Mouse (Mus musculus): Measurements from ENCODE around the gene Car5a. TPM values are rescaled to one million over a fixed set of nuclear protein-coding genes. Genes with fewer than 3 reads are reported as not detected.

The Car5a gene
- total and polyA plus RNA-seq, 2 experiments from 2014 or later: 0.52 TPM; not detected in 1

GRCm38 (mm10) chr8:121947047-121947752 lies 2.5 kb upstream of the Car5a start:
- Histone ChIP-seq H3K4me2 (ENCODE audit: low read depth) (peak overlapping the region; percentile 65), H3K27ac (ENCODE audit: low read depth, low read length) (0 out of 2 replicates have a peak overlapping the region, but pooled peaks have one; percentile 62), H3K4me1 (ENCODE audit: insufficient read depth) (peaks cover 12% of the 10 kb centered on the region), H3K9me3 (ENCODE audit: low read length) (no peaks in the 10 kb centered on the region), H3K27me3 (ENCODE audit: insufficient read depth, low read length) (no peaks in the 10 kb centered on the region), H3K9ac (peak overlapping the region; percentile 49; the same call in 1 of the 2 replicates), H3K36me3 (ENCODE audit: insufficient read depth) (no peaks in the 10 kb centered on the region), H3K4me3 (ENCODE audit: low read depth, low read length) (peak overlapping the region; percentile 34; the same call in 1 of the 2 replicates)
- no peak for DNase-seq
- no peak for ATAC-seq
- WGBS: 23% methylated on average over 19 of the region's 19 CpGs
- TF ChIP-seq CTCF (IDR thresholded peaks at IDR 0.05; ENCODE audit: low read depth): no peak

- DNase-seq: no peak
- Histone ChIP-seq H3K4me1 (ENCODE audit: insufficient read depth) (peaks cover 5% of the 10 kb centered on the region; the same call in 1 of the 2 replicates), H3K36me3 (ENCODE audit: insufficient read depth) (no peaks in the 10 kb centered on the region), H3K27ac (ENCODE audit: low read depth, low read length) (no peak overlapping the region), H3K9ac (no peak overlapping the region), H3K4me3 (ENCODE audit: low read depth, low read length) (no peak overlapping the region), H3K4me2 (ENCODE audit: low read depth) (no peak overlapping the region), H3K27me3 (ENCODE audit: insufficient read depth, low read length) (no peaks in the 10 kb centered on the region), H3K9me3 (ENCODE audit: low read length) (no peaks in the 10 kb centered on the region)
- TF ChIP-seq CTCF (IDR thresholded peaks at IDR 0.05; ENCODE audit: low read depth): no peak
- no peak for ATAC-seq
- 83% methylated on average over 7 of the region's 7 CpGs for WGBS
Observed at GRCm38 (mm10) chr8:121946351-121946750, 1.6 kb upstream of the Car5a start.

- no peaks in the 10 kb centered on the region for H3K36me3 ChIP-seq (ENCODE audit: insufficient read depth)
- no peaks in the 10 kb centered on the region for H3K9me3 ChIP-seq (ENCODE audit: low read length)
- WGBS: 82% methylated on average over 8 of the region's 8 CpGs
- H3K4me1 ChIP-seq (ENCODE audit: insufficient read depth): peaks cover 5% of the 10 kb centered on the region; the same call in 1 of the 2 replicates
- no peak for TF ChIP-seq CTCF (IDR thresholded peaks at IDR 0.05; ENCODE audit: low read depth)
- H3K4me2 ChIP-seq (ENCODE audit: low read depth): no peak overlapping the region
- no peak overlapping the region for H3K27ac ChIP-seq (ENCODE audit: low read depth, low read length)
- H3K27me3 ChIP-seq (ENCODE audit: insufficient read depth, low read length): no peaks in the 10 kb centered on the region
- no peak overlapping the region for H3K9ac ChIP-seq
- ATAC-seq: no peak
- no peak overlapping the region for H3K4me3 ChIP-seq (ENCODE audit: low read depth, low read length)
- no peak for DNase-seq
Observed at GRCm38 (mm10) chr8:121943716-121944115, 988 bp downstream of the Car5a start.

- TF ChIP-seq CTCF (IDR thresholded peaks at IDR 0.05; ENCODE audit: low read depth): no peak
- Histone ChIP-seq H3K9me3 (ENCODE audit: low read length) (no peaks in the 10 kb centered on the region), H3K4me2 (ENCODE audit: low read depth) (no peak overlapping the region), H3K36me3 (ENCODE audit: insufficient read depth) (no peaks in the 10 kb centered on the region), H3K4me1 (ENCODE audit: insufficient read depth) (peaks cover under 1% of the 10 kb centered on the region; the same call in 1 of the 2 replicates), H3K27me3 (ENCODE audit: insufficient read depth, low read length) (no peaks in the 10 kb centered on the region), H3K4me3 (ENCODE audit: low read depth, low read length) (no peak overlapping the region), H3K9ac (no peak overlapping the region), H3K27ac (ENCODE audit: low read depth, low read length) (no peak overlapping the region)
- 49% methylated on average over 2 of the region's 2 CpGs for WGBS
- no peak for ATAC-seq
- DNase-seq: no peak
Observed at GRCm38 (mm10) chr8:121943057-121943540, 1.6 kb downstream of the Car5a start.

- TF ChIP-seq CTCF (IDR thresholded peaks at IDR 0.05; ENCODE audit: low read depth): no peak
- Histone ChIP-seq H3K27ac (ENCODE audit: low read depth, low read length) (no peak overlapping the region), H3K27me3 (ENCODE audit: insufficient read depth, low read length) (no peaks in the 10 kb centered on the region), H3K9ac (no peak overlapping the region), H3K4me2 (ENCODE audit: low read depth) (no peak overlapping the region), H3K9me3 (ENCODE audit: low read length) (no peaks in the 10 kb centered on the region), H3K36me3 (ENCODE audit: insufficient read depth) (no peaks in the 10 kb centered on the region), H3K4me3 (ENCODE audit: low read depth, low read length) (no peak overlapping the region), H3K4me1 (ENCODE audit: insufficient read depth) (peaks cover 14% of the 10 kb centered on the region)
- 82% methylated on average over 7 of the region's 7 CpGs for WGBS
- DNase-seq (no peak), ATAC-seq (no peak)
Observed at GRCm38 (mm10) chr8:121938732-121939131, 6.0 kb downstream of the Car5a start.

GRCm38 (mm10) chr8:121936391-121936790 lies 8.3 kb downstream of the Car5a start:
- Histone ChIP-seq H3K27me3 (ENCODE audit: insufficient read depth, low read length) (no peaks in the 10 kb centered on the region), H3K27ac (ENCODE audit: low read depth, low read length) (0 out of 2 replicates have a peak overlapping the region, but pooled peaks have one; percentile 72), H3K4me3 (ENCODE audit: low read depth, low read length) (no peak overlapping the region), H3K4me1 (ENCODE audit: insufficient read depth) (peaks cover 14% of the 10 kb centered on the region), H3K4me2 (ENCODE audit: low read depth) (no peak overlapping the region), H3K9ac (no peak overlapping the region), H3K9me3 (ENCODE audit: low read length) (no peaks in the 10 kb centered on the region), H3K36me3 (ENCODE audit: insufficient read depth) (no peaks in the 10 kb centered on the region)
- no peak for TF ChIP-seq CTCF (IDR thresholded peaks at IDR 0.05; ENCODE audit: low read depth)
- ATAC-seq: no peak
- DNase-seq: no peak
- WGBS: 82% methylated on average over 14 of the region's 14 CpGs
